In genomic region chr16:91303776-91304709, GRCm38 (mm10) we compare ENCODE assay signal across 8 mouse cellular contexts. TPM values are rescaled to one million over a fixed set of nuclear protein-coding genes. Genes with fewer than 3 reads are reported as not detected.
A peak's percentile ranks its signal among the peaks of the same experiment; 100 is the strongest.
DNase-seq lines count a peak whose midpoint lies in the region; ATAC-seq and TF ChIP-seq lines count a peak whose summit lies in the region.

No protein-coding gene starts in this region.

- H3K4me1 ChIP-seq in neural tube, embryonic 11.5 days (ENCODE audit: control insufficient read depth, insufficient read depth, low read length) = peaks cover 7% of the 10 kb centered on the region; the same call in 1 of the 2 replicates

- H3K4me3 ChIP-seq in neural tube, embryonic 11.5 days (ENCODE audit: low read depth, low read length) = no peak overlapping the region
- no peak overlapping the region for H3K4me3 ChIP-seq in layer of hippocampus, adult 2 months

- DNase-seq in neural tube, embryonic 11.5 days (ENCODE audit: low spot score) = peak; percentile 41
- DNase-seq in neural tube, embryonic 10.5 days (ENCODE audit: extremely low spot score, low spot score) = no peak
- DNase-seq in cerebellum, postnatal 36 days = peak; percentile 32 to 54
- peak; percentile 29 to 55 for DNase-seq in layer of hippocampus, adult 2 months (ENCODE audit: low spot score in 2 of 2)
- DNase-seq in retina, embryonic 14.5 days (ENCODE audit: low spot score) = peak; percentile 47
- DNase-seq in gastrocnemius, adult 8-10 months (ENCODE audit: low spot score in 2 of 2) = no peak
- no peak for DNase-seq in urinary bladder, postnatal 14 days (ENCODE audit: low spot score)

- H3K27ac ChIP-seq in neural tube, embryonic 11.5 days (ENCODE audit: low read depth, low read length) = no peak overlapping the region
- H3K27ac ChIP-seq in layer of hippocampus, adult 2 months = peak overlapping the region; percentile 57

- WGBS in neural tube, embryonic 11.5 days = 31% methylated on average over 26 of the region's 26 CpGs

- no peak overlapping the region for H3K9ac ChIP-seq in neural tube, embryonic 11.5 days (ENCODE audit: low read length)

- peak; percentile 17; the same call in 1 of the 2 replicates for TF ChIP-seq CTCF in layer of hippocampus, adult 2 months (conservative IDR thresholded peaks at IDR 0.05)

- ATAC-seq in neural tube, embryonic 11.5 days (ENCODE audit: insufficient read depth, low FRiP score, low TSS enrichment) = no peak
- no peak for ATAC-seq in inflammation-experienced regulatory T-cells, adult 6 months

- H3K27me3 ChIP-seq in neural tube, embryonic 11.5 days (ENCODE audit: control insufficient read depth, insufficient read depth, low read length) = peaks cover 80% of the 10 kb centered on the region

- H3K9me3 ChIP-seq in neural tube, embryonic 11.5 days (ENCODE audit: control insufficient read depth, low read length) = no peaks in the 10 kb centered on the region

- H3K36me3 ChIP-seq in neural tube, embryonic 11.5 days (ENCODE audit: control insufficient read depth, insufficient read depth, low read length) = no peaks in the 10 kb centered on the region

- no peak overlapping the region for H3K4me2 ChIP-seq in neural tube, embryonic 11.5 days (ENCODE audit: low read depth)

RNA-seq across cellular contexts. Expression of gene Olig1, which starts 34.5 kb away (rescaled TPM):
- 0.31 and 0.45 TPM in 2 replicates for polyA plus RNA-seq in neural tube, embryonic 11.5 days (2014; fragmentation: Nextera tagmentation; extraction: Ambion mirVana)
- 100 to 1,000 TPM in 1 of 2 experiments, 10 to 100 TPM in 1; 95.9 to 105 TPM for total RNA-seq in layer of hippocampus, adult 2 months (2021)
- not detected for total RNA-seq in gastrocnemius, adult 8-10 months (2022)
- not detected for polyA plus RNA-seq in inflammation-experienced regulatory T-cells, adult 6 months (2017; shearing (Covaris generic))

Comparison
In these comparisons a context has a peak if more than half of its experiments do, and no peak if none do; other contexts are left out.
1. DNase-seq: peak in neural tube, embryonic 11.5 days (single experiment), cerebellum, postnatal 36 days (2 of 2), layer of hippocampus, adult 2 months (2 of 2) and retina, embryonic 14.5 days (single experiment); none in neural tube, embryonic 10.5 days (single experiment), gastrocnemius, adult 8-10 months (0 of 2) and urinary bladder, postnatal 14 days (single experiment).
2. RNA of gene Olig1, which starts 34.5 kb away (total RNA-seq): 95.9 to 105 TPM in layer of hippocampus, adult 2 months; not detected in gastrocnemius, adult 8-10 months; every median in the first group is over 10 times any median in the second.